Mouse (Mus musculus) limb, embryonic 13.5 days (tissue): ENCODE results near the gene Fam98a. TPM values are rescaled to one million over a fixed set of nuclear protein-coding genes. Genes with fewer than 3 reads are reported as not detected.

ENCODE experiments used
- ATAC-seq: fragments of 200-750 bp; cut with Nextera tagmentation; 2 replicates; pipeline ENCODE4 v1.8.0; 2017; ENCODE audit warnings: low read depth, moderate number of reproducible peaks, moderate TSS enrichment; ENCODE audit not compliant: low FRiP score
- H3K27ac ChIP-seq: fragments of 300-500 bp; sonication (generic); 2 replicates; pipeline ENCODE4 v1.5.1; 2015; ENCODE audit warnings: inconsistent platforms, mild to moderate bottlenecking, moderate library complexity
- H3K27me3 ChIP-seq: fragments of 300-500 bp; sonication (generic); 2 replicates; pipeline ENCODE4 v1.6.1; 2015; ENCODE audit warnings: mild to moderate bottlenecking, inconsistent platforms
- H3K36me3 ChIP-seq: fragments of 300-500 bp; sonication (generic); 2 replicates; pipeline ENCODE4 v1.6.1; 2015; ENCODE audit warnings: inconsistent platforms, mild to moderate bottlenecking, moderate library complexity
- H3K4me1 ChIP-seq: fragments of 300-500 bp; sonication (generic); 2 replicates; pipeline ENCODE4 v1.6.1; 2015; ENCODE audit warnings: inconsistent platforms
- H3K4me2 ChIP-seq: fragments of 300-500 bp; sonication (generic); replicated peaks from 2 replicates; pipeline ENCODE4 v1.6.1; 2015; ENCODE audit warnings: inconsistent platforms, mild to moderate bottlenecking, moderate library complexity
- H3K4me3 ChIP-seq: fragments of 300-500 bp; sonication (generic); 2 replicates; pipeline ENCODE4 v1.5.1; 2015; ENCODE audit warnings: moderate library complexity, mild to moderate bottlenecking, inconsistent platforms
- H3K9ac ChIP-seq: fragments of 300-500 bp; sonication (generic); 2 replicates; pipeline ENCODE4 v1.6.1; 2015; ENCODE audit warnings: mild to moderate bottlenecking, inconsistent platforms
- H3K9me3 ChIP-seq: fragments of 300-500 bp; sonication (generic); 2 replicates; pipeline ENCODE4 v1.6.1; 2016; ENCODE audit warnings: inconsistent platforms
- WGBS: fragments of 180-500 bp; shearing (Covaris S2); methylation state at CpG from one replicate; pipeline ENCODE4 v1.1.7; 2015; 5-methylcytosine and 5-hydroxymethylcytosine counted together
- polyA plus RNA-seq: library from polyadenylated mRNA; unstranded; fragments of >200 nt; fragmentation: Nextera tagmentation; extraction: Ambion mirVana; gene quantifications from 2 replicates; pipeline ENCODE4 v1.2.1, GENCODE M21; 2015

The Fam98a gene
- polyA plus RNA-seq, 1 experiment from 2014 or later: 30.6 TPM

DNA sequence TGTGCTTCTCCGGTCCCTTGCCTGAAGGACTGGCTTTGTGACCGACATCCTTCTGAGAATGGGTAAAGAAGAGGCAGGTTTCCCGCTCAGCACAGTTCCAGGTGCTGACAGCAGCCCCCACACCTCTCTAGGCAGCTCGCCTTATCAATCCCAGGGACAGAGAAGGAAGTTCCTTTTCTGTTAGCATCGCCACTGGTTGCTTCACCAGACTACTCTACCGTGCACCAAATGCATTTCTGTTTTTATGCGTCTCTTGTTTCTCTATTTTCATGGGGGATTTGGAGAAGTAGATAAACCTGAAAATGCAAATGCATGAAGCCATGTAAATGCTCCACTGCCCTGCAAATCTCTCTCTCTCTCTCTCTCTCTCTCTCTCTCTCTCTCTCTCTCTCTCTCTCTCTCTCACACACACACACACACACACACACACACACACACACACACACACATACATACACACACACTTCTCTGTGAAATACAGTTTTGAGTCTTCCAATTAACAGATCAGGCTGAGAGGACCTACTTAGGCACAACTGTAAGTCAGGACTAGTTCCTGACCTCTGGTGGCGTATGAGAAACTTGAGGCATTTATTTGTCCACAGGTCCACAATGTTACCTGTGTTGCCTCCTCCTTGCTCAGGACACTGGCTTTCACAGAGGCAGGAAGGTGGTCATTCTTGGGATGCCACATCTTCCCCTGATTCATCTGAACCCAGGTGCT is 33.4 kb downstream of the Fam98a start:
- Histone ChIP-seq H3K9me3 (no peaks in the 10 kb centered on the region), H3K27ac (no peak overlapping the region), H3K4me2 (no peak overlapping the region), H3K36me3 (no peaks in the 10 kb centered on the region), H3K4me3 (no peak overlapping the region), H3K4me1 (no peaks in the 10 kb centered on the region), H3K9ac (no peak overlapping the region), H3K27me3 (no peaks in the 10 kb centered on the region)
- ATAC-seq: no peak
- 61% methylated on average over 8 of the region's 8 CpGs for WGBS

DNA sequence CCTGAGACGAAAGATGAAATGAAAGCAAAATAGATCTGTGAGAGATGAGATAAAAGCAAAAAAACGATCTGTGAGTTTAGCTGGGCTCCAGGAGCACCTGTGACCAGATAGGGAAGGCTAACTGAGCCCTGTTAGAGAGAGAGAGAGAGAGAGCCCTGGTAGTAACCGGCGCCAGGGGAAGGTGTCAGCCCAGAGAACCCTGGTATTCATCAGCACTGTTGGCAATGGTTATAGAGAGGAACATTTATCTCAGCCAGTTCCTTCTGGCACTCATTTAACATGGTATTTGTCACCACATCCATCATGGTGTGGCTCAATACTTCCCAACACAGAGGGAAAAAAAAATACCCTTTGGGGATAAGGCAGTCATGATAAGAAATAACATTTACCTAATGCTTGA is 35.2 kb downstream of the Fam98a start:
- Histone ChIP-seq H3K36me3 (no peaks in the 10 kb centered on the region), H3K9ac (no peak overlapping the region), H3K9me3 (no peaks in the 10 kb centered on the region), H3K27me3 (no peaks in the 10 kb centered on the region), H3K4me1 (no peaks in the 10 kb centered on the region), H3K4me3 (no peak overlapping the region), H3K27ac (no peak overlapping the region), H3K4me2 (no peak overlapping the region)
- WGBS: 71% methylated on average over 4 of the region's 4 CpGs
- ATAC-seq: no peak

DNA sequence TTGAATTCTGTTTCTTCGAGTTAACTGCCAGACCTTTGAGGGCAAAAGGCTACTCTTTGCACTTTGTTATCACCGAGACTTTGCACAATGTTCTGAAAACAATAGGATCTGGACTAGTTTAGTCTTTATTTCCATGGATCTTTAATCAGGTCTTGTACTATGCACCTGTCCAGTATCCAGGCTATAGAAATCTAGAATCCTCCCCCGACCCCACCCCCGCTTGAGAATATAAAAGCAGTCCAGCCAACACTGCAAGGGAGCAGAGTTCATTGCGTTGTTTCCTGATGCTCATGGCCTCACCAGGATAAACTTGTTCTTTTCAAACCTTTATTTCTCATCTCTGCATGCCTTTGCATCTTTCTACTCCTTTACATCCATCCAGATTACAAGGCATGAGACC is 42.5 kb downstream of the Fam98a start:
- ATAC-seq: no peak
- H3K4me3 ChIP-seq: no peak overlapping the region
- H3K4me2 ChIP-seq: no peak overlapping the region

DNA sequence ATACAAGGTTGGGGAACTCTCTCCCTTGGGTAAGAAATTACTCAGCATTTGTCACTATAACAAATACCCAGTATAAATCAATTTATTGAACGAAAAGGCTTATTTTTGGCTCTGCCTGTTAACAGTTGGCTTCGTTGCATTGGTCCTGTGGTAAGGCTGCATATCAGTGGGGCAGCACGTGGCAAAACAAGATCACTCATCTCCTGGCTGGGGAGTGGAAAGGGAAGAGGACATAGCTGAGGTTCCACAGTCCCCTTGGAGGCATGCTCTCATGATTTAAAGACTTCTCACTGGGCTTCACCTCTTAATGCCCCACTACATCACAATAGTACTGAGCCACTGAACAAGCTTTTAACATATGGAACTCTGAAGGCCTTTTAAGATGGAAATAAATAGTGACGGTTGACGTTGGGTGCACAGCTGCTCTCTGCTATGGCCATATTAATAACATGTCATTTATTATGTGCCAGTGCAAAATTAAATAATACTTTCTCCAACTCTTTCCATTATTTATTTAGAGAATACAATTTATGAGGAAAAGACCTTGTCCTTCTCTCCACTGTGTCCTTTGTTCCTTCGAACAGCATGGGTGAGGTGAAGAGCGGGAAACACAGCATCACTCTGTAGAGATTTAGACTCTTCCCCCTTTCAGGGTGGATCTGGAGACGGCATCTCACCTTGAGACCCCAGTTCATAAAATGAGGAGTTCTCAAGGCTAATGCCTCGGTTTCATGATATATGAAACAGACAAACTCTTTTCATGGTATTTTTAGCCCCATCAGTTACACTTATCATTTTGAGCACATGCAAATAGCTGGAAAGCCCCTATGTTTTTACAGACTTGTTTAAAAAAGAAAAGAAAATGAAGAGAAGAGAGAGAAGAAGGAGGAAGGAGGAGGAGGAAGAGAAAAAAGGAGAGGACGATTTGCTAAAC is 44.8 kb downstream of the Fam98a start:
- H3K27me3 ChIP-seq: no peaks in the 10 kb centered on the region

More for the DNA sequence above, 42.5 kb downstream of the Fam98a start:
- Histone ChIP-seq H3K9me3 (no peaks in the 10 kb centered on the region), H3K9ac (no peak overlapping the region), H3K36me3 (no peaks in the 10 kb centered on the region), H3K27me3 (no peaks in the 10 kb centered on the region), H3K4me1 (no peaks in the 10 kb centered on the region), H3K27ac (no peak overlapping the region)
- 94% methylated on average over 5 of the region's 5 CpGs for WGBS

DNA sequence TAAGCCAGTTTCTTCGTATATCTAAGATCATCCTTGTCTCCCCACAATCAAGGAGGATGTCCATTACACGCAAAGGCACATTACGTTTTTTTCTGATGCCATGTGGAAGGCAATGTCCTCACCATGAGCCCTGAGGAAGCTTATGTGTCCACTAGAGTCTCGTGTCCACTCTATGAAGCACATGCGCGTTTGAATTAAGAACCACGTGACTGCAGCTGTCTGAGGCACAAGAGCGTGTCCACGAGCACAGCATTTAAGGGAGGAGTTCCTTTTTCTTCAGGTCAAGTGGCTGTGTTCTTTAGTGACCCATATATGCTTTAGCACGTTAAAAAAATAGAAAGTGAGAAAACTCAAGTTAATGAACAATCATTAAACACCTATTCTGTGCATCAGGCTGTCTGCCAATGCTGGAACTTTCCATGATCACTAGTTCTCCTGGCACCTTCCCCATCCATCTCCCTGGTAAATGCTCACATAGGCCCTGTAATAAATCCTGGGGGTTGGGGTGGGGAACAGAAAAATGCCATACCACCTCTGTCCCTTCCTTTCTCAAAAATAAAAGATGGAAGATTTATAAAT is 45.6 kb downstream of the Fam98a start:
- no peak for ATAC-seq
- 87% methylated on average over 10 of the region's 10 CpGs for whole genome bisulfite sequencing
- Histone ChIP-seq H3K4me1 (no peaks in the 10 kb centered on the region), H3K9me3 (no peaks in the 10 kb centered on the region), H3K27ac (no peak overlapping the region), H3K36me3 (no peaks in the 10 kb centered on the region), H3K4me3 (no peak overlapping the region), H3K4me2 (no peak overlapping the region), H3K27me3 (no peaks in the 10 kb centered on the region), H3K9ac (no peak overlapping the region)

More for the DNA sequence above, 44.8 kb downstream of the Fam98a start:
- no peak overlapping the region for H3K9ac ChIP-seq
- no peak for ATAC-seq
- H3K36me3 ChIP-seq: no peaks in the 10 kb centered on the region
- no peak overlapping the region for H3K4me2 ChIP-seq
- H3K27ac ChIP-seq: no peak overlapping the region
- H3K4me1 ChIP-seq: no peaks in the 10 kb centered on the region
- H3K4me3 ChIP-seq: no peak overlapping the region
- H3K9me3 ChIP-seq: no peaks in the 10 kb centered on the region
- WGBS: 79% methylated on average over 10 of the region's 10 CpGs

DNA sequence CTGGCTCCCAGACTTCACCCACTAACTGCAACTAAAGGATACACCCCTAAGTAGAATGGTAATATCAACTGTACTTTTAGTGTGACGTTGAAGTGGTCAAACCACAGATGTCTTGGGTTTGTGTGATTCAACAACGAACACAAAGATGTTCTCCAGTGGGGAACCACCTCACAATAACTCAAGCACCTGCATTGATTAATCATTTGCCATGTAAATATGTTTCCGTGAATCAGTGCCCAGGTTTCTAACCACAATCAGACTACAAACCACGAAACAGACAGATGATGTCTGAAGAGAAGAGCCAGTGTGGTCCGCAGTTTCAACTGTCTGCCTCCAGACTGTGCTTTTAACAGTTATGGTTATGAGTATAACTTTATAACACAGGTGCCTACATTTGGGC is 46.7 kb downstream of the Fam98a start:
- H3K9ac ChIP-seq: no peak overlapping the region
- H3K4me1 ChIP-seq: no peaks in the 10 kb centered on the region
- no peaks in the 10 kb centered on the region for H3K27me3 ChIP-seq
- H3K27ac ChIP-seq: no peak overlapping the region
- WGBS: 85% methylated on average over 5 of the region's 5 CpGs
- H3K9me3 ChIP-seq: no peaks in the 10 kb centered on the region
- no peak overlapping the region for H3K4me2 ChIP-seq
- H3K4me3 ChIP-seq: no peak overlapping the region
- no peak for ATAC-seq
- H3K36me3 ChIP-seq: no peaks in the 10 kb centered on the region

DNA sequence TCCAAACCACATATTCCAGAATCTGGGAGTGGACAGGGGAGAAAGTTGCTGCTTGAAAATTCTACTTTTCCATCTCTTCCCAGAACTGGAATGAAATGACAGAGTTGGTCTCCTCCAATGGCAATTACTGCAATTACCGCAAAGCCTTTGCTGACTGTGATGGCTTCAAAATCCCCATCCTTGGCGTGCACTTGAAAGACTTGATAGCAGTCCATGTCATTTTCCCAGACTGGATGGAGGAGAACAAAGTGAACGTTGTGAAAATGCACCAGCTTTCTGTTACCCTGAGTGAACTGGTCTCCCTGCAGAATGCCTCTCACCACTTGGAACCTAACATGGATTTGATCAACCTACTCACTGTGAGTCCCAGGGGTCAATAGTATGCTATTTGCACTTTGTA is 48.7 kb downstream of the Fam98a start:
- ATAC-seq: no peak
- 86% methylated on average over 3 of the region's 3 CpGs for WGBS
- Histone ChIP-seq H3K4me2 (no peak overlapping the region), H3K4me1 (no peaks in the 10 kb centered on the region), H3K9ac (no peak overlapping the region), H3K27ac (no peak overlapping the region), H3K36me3 (no peaks in the 10 kb centered on the region), H3K9me3 (no peaks in the 10 kb centered on the region), H3K27me3 (no peaks in the 10 kb centered on the region), H3K4me3 (no peak overlapping the region)

DNA sequence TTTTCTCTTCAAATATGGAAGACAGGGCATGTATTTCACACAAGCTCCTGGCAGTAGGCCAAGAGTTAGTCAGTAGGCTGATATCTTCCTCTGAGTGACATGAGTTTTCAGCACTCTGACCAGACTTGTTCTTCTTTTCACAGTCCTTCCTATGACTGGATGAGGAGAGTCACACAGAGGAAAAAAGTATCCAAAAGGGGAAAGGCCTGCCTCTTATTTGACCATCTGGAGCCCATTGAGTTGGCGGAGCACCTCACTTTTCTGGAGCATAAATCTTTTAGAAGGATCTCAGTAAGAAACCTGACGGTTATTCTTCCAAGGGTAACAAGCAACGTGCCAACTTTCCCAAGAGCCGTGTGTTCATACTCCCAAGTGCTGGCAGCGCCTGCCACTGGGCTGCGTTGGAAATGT is 53.5 kb downstream of the Fam98a start:
- H3K4me2 ChIP-seq: no peak overlapping the region
- no peak overlapping the region for H3K27ac ChIP-seq
- no peaks in the 10 kb centered on the region for H3K4me1 ChIP-seq
- no peak for ATAC-seq
- H3K9me3 ChIP-seq: no peaks in the 10 kb centered on the region
- no peak overlapping the region for H3K9ac ChIP-seq
- H3K27me3 ChIP-seq: no peaks in the 10 kb centered on the region
- H3K4me3 ChIP-seq: no peak overlapping the region
- 73% methylated on average over 6 of the region's 6 CpGs for WGBS
- H3K36me3 ChIP-seq: no peaks in the 10 kb centered on the region

DNA sequence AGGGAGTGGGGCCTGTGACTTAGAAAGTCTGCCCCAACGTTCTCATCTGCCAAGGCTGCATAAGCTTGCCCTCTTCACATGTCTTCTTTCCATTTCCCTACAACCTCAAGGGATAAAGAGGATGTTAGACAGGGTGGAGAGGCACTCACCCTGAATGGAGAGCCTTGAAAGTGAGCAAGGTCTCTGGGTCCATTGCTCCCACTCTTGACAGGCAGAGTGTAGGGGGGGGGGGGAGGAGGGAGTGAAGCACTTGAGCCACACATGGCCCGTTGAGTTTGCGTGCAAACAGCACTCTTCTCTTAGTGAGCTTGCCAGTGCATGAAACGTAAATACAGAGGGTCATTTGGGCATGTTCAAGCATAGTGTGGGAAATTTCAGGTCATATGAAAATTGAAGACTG is 56.5 kb downstream of the Fam98a start:
- H3K4me2 ChIP-seq: no peak overlapping the region
- no peaks in the 10 kb centered on the region for H3K4me1 ChIP-seq
- no peaks in the 10 kb centered on the region for H3K9me3 ChIP-seq
- no peak overlapping the region for H3K9ac ChIP-seq
- 85% methylated on average over 4 of the region's 4 CpGs for WGBS
- H3K36me3 ChIP-seq: no peaks in the 10 kb centered on the region
- no peaks in the 10 kb centered on the region for H3K27me3 ChIP-seq
- no peak overlapping the region for H3K4me3 ChIP-seq
- no peak for ATAC-seq
- no peak overlapping the region for H3K27ac ChIP-seq

Other genes with a start within 250 kb of the Fam98a start
- gene Rasgrp3, start 116.0 kb downstream of the Fam98a start, polyA plus RNA-seq: 9.7 and 10.6 TPM in 2 replicates